Mouse (Mus musculus) kidney, adult 8-10 months (tissue): ENCODE measurements around the gene Lsg1.
A peak's percentile ranks its signal among the peaks of the same experiment; 100 is the strongest.

Source experiments
- DNase-seq, 2 experiments: peaks; one replicate each; pipeline ENCODE4 v3.0.0; 2022

Gene Lsg1

DNA sequence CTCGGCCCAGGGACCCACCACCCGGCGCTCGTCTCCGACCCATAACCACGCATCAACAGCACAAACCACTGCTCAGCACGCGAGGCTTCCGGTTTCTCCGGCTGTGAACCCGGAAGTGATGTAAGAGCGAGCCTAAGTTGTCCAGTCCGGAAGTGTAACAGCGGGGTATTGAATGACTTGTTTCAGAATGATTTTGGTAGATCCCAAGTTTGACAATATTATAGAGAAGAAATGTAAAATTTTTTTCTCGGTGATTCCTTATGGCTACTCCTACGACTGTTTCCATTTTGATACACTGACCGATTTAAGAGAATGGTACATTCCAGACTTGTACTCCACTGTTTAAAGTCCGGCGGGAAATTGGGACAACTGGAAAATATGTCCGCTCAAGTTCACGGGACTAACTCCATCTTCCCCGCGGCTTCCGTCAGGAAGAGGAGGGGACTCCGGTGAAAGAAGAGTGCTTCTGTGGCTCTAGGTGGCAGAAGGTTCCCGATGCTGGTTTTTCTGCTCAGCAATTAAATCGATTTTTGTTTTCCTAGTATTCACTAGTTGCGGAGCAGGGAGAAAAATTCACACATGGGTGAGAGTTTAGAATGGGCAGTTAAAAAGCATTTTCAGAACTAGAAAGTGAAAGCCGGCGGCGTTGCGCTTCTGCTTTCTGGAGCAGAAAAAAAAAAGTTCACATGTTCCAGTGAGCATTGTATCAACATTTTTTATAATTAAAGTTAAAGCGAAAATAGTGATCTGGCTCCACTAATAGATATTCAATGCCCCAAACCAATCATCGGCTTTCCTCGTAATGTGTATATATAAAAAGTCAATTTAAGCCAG, at the start of gene Lsg1:
Gene Lsg1 (minus strand): TSS at position 99 of the 834 bp plus-strand sequence.
- peak; percentile 88 to 91 for DNase-seq

DNA sequence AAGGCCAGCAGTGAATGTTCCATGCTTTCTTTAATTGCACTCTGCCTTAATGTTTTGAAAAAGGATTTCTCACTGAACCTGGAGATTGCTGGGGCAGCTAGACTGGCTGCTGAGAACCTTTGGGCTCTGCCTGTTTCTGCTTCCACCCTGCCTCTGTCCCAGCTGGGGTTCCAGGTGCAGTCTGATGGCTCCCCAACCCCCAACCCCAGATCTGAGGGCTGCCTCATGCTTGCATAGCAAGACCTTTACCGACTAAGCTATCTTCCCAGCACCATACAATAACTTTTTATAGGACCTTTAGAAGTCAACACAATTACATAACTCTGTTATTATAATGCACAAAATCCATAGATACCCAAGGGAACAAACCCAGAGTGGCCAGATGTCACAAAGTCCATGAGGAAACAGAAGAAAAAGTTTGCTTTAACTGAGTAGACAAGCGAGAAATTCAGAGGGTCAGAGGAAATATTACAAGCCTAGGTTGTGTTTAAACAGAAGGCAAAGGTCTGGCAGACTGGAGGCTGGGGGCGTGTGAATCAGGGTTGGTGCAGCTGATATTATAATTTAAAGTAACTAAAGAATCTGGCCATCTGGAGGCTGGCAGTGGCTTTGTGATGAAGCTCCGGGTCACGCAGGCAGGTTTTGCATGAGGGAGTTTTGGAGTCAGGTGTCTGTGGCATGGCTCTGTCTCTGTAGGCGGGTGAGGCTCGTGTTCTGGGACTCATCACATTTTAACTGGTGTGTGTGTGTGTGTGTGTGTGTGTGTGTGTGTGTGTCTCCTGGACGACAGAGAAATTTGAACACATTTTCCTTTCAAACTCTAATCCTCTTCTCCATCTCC, 46.7 kb upstream of the Lsg1 start:
- DNase-seq, result no peak

DNA sequence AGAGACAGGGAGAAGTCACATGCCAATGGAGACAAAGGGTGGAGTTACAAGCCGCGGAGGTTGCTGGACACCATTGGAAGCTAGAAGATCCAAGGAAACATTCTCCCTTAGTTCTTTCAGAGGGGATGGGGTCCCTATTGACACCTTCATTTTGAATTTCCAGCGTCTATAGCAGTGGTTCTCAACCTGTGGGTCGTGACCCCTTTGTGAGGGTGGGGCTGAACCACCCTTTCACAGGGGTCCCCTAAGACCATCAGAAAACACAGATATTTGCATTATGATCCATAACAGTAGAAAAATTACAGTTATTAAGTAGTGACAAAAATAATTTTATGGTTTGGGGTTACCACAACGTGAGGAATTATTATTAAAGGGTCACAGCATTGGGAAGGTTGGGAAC, 42.1 kb upstream of the Lsg1 start:
- DNase-seq, result no peak

DNA sequence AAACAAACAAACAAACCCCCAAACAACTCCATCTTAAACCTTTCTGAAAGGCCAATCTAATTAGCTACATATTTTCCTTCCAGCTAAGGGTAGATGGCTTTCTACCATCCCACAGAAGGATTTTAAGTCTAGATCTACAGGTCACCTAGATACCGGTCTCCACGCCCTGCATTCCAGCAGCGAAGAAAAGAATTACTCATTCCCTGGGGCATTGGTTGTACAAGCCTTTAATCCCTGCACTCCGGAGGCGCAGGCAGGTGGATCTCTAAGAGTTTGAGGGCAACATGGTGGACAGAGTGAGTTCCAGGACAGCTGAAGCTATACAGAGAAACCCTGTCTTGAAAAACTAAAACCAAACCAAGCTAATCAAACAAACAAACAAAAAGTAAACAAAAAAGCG, 41.0 kb upstream of the Lsg1 start:
- DNase-seq, result no peak

DNA sequence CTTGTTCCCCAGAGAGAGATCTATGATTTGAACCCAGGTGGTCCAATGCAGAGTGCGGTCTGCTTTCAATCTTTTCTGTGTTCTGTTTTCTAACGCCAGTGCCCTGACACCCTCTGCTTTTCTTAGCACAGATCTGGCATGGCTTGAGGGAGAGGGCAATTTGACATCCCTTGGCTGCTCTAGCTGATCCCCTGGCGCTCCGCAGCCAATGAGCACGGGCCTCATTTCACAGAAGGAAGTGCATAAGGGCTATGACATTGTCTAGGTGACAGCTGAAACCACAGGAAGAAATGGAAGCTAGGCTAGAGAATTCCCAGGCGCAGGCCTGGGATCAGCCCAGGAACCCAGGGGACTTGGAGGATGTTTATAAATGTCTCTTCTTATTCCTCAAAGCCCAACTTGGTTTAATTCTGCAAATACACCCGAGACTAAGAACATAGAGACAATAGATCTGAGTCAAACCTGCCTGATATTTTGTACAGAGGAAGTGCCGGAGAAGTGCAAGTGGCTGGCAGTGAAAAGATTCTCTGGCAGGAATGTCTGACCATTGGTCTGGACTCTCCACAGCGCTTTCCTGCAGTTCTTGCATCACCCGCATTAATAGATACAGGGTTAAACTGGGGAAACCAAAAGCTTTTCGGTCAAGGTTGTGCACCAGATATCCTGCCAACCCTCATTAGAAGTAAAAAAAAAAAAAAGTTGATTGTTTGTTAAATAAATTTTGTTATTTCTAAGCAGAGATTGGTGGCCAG, 40.4 kb upstream of the Lsg1 start:
- DNase-seq, result no peak

DNA sequence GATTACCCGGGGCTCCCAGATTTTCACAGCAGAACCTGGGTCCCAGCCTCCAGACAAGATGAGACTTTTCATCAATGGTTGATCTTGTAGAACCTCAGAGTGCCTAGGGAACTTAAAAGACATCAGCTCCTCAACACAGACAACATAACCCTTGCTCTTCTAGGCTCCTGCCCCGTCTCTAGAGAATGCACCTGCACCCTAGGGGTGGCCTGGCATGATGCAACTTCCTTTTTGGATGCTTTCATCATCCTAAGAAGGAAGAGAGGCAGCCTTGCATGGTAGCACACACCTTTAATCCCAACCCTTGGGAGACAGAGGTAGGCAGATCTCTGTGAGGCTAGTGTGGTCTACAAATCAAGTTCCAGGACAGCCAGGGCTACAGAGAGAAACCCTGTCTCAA, 37.2 kb upstream of the Lsg1 start:
- DNase-seq, result no peak

DNA sequence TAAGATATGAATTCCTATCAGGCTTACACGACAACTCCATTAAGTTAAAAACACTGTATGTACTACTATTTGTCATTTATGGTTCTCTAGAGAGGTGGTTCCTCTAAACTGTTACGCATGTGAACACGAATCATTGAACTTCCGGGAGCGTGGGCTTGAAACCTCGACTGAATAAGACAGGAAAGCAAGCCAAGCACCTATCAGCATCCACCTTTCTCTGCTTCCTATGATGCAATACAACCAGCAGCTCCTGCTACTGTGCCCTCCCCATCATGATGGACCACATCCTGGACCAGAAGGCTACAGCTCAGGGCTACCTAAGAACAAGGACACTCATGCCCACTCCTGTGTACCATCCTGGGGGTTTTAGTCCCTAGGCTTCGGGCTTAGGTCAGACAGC, 36.3 kb upstream of the Lsg1 start:
- DNase-seq, result no peak

DNA sequence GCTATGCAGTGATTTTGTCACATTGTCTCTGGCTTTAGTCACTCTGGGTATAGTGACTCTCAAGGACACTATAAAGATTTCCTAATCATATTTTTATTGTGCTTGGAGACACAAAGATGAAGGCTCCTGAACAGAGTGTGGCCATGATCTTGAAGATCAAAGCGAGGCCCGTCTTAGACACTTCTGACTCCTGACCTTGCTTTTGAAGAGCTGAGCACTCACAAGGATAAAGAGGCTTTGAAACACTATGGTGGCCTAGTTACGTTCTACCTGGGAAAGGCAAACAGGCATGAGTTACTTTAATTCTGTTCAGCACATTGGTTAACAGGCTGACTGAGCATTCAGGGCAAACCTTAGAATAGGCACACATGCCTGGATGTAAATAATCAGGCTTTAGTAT, 28.9 kb upstream of the Lsg1 start:
- DNase-seq, result no peak

DNA sequence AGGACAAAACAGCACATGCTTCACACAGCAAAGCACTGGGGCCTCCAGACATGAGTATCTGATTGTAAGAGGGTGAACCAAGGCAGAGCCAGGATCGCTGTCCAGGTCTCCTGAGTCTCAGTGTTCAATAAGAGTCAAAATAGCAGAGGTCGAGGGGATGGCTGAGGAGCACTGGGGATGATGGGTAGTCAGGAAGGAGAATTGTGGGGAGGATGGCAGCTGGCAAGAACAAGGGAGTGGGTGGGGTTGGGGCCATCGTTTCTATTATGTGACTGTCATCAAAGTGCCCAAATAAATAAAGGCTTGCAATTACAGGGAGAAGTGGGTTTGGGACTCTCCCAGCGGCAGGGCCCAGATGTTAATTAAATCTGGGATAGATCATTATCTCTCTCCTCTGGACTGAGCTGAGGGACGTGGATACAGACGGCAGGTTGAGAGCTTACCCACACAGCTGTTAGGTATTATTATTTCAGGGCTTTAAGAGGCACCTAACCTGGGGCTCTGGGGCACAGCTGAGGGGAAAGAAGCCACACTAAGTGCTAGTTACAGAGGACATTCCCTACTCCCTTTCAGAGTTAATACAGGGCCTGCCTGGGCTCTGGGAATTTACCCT, 27.4 kb upstream of the Lsg1 start:
- DNase-seq, result no peak

DNA sequence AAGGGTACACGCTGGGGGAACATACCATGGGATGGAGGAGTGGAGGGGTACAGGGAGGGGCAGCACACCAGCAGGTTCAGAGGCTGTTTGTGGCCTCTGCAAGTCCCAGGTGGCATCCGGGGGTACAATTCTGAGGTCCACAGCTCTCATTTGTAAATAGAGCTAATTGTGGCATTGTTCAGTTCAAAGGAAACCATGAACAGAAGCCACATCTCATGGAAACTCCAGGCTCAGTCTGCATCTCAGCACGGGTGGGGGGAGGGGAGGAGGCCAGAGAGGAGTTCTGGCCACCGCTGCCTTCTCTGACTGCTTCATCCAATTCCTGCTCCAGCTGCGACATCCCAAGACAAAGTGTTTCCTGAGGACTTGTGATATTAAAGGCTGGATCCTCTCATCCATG, 26.7 kb upstream of the Lsg1 start:
- no peak for DNase-seq

DNA sequence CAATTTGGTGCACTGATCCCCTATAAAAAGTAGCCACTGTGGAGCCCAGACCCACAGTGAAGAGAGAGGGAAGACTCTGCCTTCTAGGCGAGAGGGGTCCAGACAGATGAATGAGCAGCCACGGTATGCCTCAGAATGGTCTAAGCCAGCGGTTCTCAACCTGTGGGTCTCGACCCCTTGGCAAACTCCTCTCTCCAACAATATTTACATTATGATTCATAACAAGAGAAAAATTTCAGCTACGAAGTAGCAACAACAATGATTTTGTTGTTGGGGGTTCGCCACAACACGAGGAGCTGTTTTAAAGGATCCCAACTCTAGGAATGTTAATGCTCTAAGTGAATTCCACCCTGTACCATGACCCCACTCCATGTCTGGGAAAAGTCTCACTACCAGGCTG, 25.7 kb upstream of the Lsg1 start:
- no peak for DNase-seq

DNA sequence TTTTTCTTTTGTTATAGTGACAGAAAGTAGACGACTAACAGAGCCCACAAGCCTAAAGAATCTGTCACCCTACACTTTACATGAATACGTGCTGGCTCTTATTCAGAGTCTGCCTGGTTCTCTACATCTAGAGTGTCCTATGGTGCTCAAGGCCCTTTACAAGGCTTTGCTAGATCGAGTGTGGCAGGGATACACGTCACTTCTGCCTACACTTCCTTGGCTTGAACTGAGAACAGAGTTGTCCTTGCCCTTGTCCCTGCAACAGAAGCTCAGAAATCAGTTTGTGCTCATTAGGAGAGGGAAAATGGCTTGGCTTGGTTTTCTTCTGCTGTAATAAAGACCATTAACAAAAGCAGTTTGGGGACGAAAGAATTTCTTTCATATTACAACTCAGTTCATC, 23.9 kb upstream of the Lsg1 start:
- no peak for DNase-seq

DNA sequence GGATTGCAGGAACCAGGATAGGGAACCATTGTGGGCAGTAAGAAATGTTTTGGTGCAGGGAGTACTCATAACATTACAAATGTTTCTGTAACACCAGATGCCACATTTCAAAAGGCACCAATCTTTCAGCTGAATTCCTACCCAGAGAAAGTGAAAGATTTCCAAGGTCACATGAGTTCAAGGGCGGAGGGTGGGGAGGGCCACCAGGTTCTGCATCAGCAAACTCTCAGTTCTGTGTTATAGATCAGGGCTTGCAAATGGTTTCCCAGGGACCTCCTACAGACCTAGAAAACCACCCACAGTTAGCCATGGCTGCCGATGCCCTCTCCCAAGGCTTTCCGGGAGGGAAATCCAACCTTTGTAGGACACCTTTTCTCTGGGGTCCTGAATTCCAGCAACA, 20.5 kb upstream of the Lsg1 start:
- DNase-seq, result no peak

DNA sequence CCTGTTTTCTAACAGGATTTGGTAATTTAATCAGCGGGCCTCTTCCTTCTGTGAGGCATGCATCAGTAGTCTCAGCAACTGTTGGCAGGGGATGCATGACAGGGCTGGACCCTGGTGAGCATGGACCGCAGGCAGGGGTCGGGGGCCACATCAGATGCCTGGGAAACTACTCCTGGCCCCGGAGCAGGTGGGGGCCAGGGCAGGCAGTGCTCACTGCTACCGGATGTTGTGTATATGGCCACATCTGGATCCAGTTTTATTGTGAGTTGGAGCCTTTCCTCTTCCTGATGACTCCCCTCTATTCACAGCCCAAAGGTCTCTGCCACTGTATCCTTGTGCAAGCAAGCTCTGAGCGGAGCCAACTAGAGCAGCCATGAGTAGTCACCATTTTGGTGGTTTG, 18.1 kb upstream of the Lsg1 start:
- no peak for DNase-seq

DNA sequence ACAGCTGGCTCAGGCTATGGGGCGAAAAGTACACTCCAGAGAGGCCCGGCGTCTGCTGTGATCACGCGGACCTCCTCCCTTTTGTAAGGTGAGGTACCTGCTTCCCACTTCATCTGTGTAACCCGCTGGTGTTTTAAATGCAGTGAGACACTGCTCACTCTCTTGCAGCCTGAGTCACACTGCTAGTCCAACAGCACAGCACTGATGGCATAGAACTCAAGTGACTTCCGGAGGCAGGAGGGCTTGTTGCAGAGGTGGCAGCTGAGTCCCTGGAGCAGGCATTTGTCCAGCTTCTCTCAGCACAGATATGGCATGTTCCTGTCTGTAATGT, 17.4 kb upstream of the Lsg1 start:
- DNase-seq, result no peak

DNA sequence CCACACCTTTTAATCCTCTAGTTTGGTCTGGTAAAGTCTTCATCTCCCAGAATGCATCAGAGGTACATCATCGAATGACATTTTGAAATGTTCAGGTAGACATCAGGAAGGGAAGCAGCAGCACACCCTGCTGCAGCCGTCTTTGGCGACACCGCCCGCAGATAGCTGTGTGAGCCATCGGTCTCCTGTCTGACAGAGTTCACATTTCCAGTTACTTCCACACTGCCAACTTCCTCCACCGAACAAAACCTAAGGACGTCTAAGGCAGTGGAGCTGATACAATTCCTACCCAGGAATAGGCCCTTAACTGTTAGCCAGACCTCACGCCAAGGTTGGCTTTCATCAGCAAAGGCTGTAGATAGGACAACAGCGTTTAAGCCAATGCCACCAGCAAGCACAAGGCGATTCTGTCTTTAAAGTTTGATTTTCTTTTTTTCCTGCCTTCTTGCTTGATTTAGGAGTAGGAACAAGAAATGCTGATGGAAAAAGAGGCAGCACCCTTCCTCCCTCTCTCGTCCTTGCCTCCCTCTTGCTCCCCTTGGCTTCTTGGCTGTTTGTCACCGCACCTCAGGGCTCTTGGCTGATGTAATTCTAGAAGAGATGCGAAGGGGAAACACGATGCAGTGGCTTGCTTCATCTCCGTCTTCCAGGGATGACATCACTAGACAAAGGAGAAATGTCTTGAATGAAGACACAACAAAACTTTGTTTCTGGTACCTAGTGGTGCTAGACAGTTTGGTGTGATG, 16.8 kb upstream of the Lsg1 start:
- no peak for DNase-seq

DNA sequence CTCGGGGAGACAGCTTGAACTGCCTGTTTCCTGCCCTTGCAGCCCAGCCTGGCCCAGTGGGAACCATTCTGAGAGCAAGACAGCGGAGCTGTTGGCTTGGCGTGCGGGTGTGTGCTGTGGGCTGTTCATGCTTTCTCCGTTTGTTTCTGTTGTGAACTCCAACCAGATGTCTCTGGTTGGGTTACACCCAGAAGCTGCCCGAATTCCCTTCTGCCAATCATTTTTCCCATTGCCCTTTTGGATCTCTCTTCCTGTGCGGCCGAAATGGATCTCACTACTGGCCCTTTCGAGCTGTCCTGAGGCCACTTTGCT, 16.1 kb upstream of the Lsg1 start:
- no peak for DNase-seq

DNA sequence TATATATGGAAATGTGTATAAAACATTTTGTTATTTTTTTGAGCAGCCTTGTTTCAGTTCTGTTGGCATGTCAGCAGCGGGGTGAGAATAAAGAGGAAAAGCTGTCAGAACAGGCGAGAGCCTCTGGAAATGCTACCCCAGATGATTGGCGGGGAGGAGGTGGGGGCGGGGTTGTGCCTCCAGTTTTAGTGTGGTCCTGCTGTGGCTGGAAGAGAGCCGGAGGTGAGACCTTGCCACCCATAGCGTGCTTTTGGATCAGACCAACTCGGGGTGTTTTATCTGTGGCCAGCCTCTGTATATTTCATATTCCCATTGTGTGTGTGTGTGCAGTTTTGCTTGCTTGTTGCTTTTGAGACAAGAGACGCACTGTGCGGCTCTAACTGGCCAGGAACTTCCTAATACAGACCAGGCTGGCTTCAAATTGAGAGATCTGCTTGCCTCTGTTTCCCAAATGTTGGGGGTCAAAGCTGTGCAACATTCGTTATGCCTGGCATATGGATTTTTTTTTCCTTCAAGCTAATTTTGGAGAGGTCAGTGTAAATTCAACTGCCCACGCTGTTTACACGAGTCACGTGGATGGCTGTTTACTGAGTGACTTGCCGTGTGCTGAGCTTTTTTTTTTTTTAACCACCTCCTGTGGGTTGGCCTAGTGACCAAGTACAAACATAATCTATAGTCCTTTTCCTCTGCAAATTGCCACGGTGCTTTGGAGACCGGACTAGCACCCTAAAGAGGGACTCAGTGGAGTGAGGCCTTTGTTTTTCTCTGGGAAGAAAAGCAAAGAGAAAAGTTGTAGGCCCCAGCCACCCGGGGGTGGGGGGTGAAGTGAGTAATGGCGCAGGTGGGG, 15.5 kb upstream of the Lsg1 start:
- no peak for DNase-seq

DNA sequence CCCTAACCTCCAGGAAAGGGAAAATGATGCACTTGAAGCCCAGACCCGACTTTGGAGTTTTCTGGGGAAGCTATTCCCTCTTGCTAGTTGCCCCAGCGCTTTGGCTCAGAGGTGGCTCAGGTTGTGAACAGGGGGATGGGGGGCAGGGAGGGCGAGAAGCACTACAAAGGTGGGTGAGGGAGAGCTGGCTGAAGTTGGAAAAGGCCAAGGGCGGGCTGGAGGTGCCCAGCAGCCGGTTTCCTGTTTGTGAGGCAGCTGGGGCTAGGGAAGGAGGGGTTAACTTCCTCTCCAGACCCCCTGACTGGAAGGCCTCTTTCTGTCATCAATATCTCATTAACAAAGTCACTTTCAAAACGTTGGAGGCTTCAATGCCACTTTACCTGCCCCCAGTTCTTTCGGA, 14.6 kb upstream of the Lsg1 start:
- DNase-seq, result no peak

DNA sequence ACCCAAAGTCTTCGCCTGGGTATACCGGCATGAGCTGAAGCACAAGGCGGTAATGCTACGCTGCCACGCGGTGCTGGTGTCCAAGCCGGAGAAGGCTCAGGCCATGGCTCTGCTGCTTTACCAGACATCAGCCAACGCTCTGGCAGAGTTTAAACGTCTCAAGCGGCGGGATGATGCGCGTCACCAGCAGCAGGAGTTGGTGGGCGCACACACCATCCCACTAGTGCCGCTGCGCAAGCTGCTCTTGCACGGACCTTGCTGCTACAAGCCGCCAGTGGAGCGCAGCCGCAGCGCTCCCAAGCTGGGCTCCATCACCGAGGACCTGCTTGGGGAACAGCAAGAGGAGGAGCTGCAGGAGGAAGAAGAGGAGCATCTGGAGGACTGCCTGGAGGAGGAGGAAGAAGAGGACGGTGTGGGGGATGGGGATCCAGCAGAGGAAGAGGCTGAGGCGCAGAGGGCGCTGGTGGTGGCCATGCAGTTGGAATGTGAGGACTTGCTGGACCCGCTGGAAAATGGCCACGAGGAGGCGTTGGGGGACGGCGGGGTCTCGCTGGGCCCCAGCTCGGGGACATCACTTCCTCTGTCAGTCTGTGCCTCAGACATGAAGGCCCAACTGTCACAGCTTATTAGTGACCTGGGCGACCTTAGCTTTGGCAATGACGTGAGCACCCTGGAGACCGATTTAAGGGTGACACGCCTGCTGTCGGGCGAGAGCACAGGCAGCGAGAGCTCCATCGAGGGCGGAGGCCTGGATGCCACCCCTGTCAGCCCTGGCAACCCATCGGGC, 13.8 kb upstream of the Lsg1 start:
- peak; percentile 49 to 56 for DNase-seq
